Mouse (Mus musculus) cerebellum, adult 18-20 months (tissue): ENCODE results near the gene P2ry14.
"Not testable (repeated sequence)": the region's sequence is repeated elsewhere in the genome, so short reads cannot be mapped to it uniquely, and the experiment has no call there.

Source experiments
- DNase-seq, 2 experiments: peaks; one replicate each; pipeline ENCODE4 v3.0.0; 2021

Gene P2ry14

DNA sequence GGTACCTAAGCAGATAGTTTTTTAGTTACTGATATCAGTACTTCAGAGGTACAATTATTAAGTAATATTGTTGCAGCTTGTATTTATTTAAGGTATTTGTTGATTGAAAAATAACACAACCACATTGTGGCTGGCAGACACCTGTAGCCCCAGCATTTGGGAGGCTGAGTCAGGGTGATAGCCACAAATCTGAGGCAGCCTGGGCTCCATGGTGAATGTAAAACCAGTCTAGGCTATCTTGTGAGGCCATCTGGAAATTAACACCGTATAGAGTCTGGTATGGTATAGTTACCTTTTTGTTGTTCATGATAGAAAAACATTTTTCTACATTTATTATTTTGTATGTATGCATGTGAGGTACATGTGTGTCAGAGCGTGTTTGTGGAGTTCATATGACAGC lies 51.3 kb downstream of the P2ry14 start:
- no peak for DNase-seq

DNA sequence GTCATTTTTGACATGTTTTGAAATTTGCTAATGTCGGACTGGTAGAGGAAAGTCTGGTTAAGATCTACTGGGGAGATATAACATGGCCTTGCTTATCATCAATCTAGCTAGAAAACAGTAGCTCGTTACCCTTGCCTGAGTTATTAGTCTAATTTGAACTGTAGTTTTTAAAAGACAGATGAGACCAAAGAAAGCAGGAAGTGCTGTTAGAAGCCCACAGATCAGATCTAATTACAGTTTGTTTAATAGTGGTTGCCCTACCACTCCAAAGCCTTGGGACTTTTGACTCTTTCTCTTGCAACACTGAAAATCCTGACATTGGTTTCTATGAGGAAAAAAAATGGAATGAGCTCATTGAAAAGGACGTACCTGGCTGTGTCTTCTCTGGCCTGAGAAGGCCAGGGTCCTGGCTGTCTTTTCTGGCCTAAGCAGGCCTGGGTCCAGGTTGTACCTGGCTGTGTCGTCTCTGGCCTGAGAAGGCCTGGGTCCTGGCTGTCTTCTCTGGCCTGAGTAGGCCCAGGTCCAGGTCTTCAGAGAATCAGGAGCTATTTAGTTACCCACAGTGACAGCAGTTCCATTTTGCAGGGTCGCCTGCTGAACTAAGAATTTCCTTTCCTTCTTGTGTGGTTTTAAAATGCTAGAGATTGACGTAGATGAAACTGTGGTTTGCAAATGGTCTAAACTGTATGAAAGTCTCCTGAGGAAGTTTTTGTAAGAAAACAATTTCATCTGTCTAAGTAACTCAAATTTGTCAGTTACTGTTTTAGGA lies 52.0 kb downstream of the P2ry14 start, which contains the start of gene Gpr171:
TSS of gene Gpr171 (minus strand) at position 604 of the 769 bp plus-strand sequence.
- DNase-seq: no peak

DNA sequence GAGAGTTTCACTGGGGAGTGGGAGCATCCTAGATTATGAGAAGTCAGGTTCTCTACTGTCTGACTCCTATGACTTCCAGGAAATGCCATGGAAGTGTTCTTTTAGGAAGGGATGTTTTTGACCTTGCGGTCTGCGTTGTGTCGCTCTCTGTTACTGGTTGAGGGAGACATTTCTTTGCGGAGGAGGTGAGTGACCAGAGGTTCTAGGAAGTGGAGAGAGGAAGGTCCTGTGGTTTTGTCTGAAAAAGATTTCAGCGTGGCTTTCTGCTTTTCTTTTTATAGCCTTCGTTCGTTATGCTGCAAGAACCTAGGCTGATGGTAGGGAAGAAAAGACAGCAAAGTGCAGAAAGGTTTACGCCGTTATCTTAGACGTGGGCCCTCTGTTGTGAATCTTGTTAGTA lies 54.9 kb downstream of the P2ry14 start:
- DNase-seq: no peak

DNA sequence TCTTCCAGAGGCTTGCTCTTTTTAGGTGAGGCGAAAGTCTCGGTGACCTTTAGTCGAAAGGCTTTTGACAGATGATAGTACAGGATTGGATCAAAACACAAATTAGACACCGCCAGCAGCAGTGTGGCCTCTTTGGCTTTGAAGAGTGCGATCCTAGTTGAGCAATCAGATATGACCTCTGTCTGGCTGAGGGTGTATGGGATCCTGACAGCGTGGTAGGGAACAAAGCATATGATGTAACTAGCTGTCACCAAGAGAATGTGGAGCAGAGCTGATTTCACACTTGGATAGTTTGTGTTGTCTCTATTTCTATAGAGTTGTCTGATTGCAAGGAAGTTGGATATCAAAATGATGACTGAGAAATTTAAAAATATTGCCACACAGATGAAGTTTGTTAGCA lies 56.0 kb downstream of the P2ry14 start:
- no peak for DNase-seq

DNA sequence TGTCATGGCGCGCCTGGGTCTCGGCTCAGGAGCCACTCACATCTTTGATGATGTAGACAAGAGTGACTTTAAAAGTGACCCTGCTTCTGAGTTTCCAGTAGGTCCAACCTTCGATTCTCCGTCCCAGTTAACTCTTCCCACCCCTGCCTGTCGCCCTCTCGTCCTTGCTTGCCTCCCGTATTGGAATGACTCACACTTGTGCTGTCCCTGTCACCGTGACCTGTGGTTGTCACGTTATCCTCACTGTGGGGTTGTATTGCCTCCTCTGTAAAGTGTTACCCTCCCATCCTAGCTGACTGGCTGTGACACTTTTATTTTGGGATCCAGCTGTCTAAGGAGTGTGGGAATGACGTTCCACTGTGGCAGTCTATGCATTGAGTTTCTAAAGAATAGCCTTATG lies 60.7 kb downstream of the P2ry14 start:
- DNase-seq: no peak

DNA sequence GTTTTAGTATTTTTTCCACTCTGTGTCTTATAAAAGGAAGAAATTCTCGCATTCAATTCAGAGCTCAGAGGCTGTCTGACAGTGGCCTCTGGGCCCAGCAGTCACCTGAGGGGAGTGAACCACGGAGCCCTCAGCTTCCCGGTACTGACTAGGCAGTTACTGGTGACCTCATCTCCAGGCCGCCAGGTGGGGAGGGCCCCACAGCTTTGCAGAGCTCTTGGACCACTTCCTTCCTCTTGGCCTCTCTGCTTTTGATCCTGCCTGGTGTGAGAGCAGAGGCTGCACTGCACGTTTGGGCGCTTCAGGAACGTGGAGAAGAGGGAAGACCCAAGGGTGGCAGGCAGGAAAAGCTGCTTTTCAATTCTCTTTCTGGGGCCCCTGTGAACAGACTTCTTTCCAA lies 72.5 kb downstream of the P2ry14 start:
- peak; percentile 34 to 47 for DNase-seq

DNA sequence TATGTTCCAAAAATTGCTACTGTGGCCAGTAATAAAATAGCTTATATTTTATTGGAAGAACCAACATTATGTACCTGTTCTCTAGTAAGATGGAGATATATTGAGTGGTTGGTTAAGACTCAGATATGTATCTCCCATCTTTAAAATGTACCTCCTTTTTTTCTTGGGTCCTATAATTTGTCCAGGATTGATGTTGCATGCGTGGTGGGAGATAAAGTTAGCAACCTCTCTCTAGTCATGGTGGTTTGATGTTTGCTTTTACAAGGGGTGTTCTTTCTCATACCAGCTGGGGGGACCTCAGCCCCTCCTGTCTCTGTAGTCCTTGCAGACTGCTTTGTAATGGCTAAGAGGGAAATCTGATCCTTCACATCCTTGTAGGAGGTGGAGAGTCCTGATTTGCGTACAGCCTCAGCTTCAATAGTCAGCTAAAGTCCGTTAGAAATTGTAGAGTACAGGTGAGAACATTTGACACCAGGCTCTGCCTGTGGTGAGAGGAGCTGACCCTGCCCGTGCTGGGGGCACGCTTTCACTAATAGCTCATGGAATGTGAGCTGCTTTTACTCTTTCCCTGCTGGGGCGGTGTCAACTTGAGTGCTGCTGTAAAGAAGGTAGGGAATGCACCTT lies 73.0 kb downstream of the P2ry14 start:
- DNase-seq: no peak

DNA sequence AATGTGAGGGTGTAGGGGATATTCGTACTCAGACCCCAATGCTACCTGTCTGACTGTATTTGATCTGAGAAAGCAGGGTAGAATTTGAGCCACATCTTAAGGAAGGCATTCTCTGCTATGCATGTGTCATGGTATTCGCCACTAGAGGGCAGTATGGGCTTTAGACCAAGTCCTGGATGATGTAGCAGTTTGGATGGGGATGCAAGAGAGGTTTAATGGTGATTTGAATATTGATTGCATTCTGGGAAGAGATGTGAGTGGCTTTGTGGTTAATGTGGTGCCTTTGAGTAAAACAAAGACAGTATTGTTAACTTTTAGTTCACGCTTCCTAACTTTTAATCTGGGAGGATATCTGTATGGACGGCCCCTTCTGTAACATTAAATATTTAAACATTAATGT lies 74.1 kb downstream of the P2ry14 start:
- peak; percentile 55 to 61 for DNase-seq

DNA sequence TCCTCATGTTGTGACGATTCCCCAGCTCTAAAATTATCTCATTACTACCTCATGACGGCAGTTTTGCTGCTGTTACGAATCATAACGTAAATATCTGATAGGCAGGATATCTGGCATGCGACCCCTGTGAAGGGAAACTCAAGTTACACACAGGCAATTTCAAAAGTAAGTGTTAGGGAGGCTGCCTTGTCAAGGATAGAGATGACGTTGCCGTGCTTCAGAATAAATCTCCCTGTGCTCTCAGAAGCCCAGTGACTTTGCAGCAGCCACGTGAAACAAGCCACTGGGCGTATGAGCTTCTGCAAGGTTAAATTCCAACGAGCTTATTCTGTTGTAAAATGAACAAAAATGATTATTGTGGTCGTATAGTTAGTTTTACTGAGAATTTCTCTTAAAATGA lies 74.8 kb downstream of the P2ry14 start:
- DNase-seq: no peak

DNA sequence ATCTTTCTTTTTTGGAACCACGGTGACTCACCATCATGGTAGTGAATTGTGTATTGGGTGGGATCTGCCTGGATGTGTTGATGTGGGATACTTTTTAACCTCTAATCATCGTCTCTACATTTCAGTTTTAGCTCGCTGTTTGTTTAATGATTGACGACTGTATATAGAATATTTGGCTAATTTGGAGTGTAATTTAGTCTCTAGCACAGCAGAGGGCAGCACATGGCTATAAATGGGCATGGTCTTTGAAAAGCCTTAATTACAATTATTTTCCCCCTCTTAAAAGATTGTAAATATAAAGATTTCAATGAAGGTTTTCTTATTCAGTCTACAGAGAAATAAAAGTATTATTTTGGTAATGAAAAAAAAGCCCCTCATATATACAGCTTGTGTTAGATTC lies 76.1 kb downstream of the P2ry14 start:
- DNase-seq: peak in 1 of 2 experiments; percentile 33

DNA sequence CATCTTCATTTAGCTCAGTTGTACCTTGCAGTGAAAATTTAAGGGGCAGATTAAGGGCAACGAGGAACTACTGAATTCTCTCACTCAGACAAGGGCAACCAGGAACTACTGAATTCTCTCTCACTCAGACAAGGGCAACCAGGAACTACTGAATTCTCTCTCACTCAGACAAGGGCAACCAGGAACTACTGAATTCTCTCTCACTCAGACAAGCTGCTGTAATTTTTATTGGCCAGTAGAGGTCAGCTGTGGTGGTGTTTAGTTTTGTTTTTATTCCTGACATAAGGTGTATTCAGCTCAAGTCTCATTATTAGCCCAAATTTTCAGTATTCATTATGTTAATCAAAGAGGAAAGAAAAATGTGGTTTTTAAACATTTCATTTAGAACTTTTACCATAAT lies 84.3 kb downstream of the P2ry14 start:
- not testable (repeated sequence) for DNase-seq

DNA sequence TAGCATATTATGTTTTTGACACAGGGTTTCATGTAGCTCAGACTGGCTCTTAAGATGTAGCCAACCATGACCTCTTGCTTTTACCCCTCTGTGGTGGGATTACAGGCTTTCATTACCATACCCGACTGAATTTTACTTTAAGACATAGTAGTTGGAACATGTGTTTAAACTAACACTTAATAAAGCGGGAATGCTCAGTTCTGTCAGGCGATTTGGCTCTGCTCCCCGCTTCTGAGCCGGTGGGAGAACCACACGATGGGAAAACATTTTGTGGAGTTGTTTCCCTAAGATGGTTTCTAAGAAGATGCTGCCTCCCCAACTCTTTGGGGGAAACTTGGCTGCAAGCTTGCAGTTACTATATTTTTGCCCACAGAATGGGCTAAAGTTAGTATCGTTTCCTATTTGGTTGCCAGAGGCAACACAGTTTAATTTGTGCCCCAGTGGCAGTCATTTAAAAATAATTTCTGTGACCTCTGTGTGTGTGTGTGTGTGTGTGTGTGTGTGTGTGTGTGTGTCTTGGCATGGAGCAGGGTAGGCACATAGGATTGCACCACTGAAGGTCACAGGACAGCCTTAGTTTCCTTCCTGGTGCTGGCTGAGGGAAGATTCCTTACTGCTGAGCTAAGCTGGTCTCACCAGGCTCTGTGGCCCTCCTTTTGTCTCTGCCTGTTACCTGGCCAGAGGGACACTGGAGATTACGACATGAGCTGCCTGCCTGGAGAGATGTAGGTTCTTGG lies 86.7 kb downstream of the P2ry14 start:
- DNase-seq: no peak

DNA sequence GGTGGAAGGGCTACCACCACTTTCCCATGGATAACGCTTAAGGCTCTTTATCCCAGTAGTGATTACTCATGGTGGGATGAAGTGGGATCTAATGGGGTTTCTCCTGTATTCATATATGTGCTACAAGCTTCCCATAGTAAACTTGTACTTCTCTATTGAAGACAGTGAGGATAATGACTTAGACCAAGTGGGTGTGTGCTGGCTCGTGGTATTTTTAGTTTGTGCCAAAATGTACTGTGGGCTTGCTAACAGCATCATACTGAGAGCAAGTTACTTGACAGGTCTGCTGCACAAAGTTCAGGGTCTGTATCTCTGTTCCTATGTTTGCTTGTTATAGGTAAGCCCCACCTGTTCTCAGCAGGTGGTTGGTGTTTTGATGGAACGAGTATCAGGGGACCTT lies 87.5 kb downstream of the P2ry14 start:
- DNase-seq: no peak
